Mouse (Mus musculus): ENCODE data around the gene Fam241a.

The Fam241a gene

GRCm38 (mm10) chr3:127875059-127875458, 21.1 kb downstream of the Fam241a start:
- DNase-seq (ENCODE audit: low spot score) = no peak

GRCm38 (mm10) chr3:127874254-127874883, 21.8 kb downstream of the Fam241a start:
- DNase-seq (ENCODE audit: low spot score) = no peak

- DNase-seq (ENCODE audit: low spot score) = no peak
Observed at GRCm38 (mm10) chr3:127871575-127871974, 24.5 kb downstream of the Fam241a start.

DNA sequence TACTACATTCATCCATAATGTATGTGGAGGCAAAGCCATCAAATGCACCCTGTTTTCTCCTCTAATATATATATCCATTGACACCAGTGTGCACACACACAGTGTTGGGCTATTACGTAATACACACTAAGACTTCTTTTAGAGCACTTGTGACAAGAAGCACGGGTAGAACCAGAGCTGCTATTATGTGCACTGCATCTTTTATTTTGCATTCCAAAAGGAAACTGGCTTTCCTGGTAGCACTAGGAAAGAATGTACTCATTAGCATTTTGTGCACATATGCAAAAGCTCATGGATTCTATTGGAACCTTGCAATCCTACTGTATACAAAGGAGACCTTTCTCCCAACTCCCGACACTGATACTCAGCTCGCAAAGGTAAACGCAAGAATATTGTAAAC, 27.2 kb downstream of the Fam241a start:
- no peak for DNase-seq (ENCODE audit: low spot score)

DNA sequence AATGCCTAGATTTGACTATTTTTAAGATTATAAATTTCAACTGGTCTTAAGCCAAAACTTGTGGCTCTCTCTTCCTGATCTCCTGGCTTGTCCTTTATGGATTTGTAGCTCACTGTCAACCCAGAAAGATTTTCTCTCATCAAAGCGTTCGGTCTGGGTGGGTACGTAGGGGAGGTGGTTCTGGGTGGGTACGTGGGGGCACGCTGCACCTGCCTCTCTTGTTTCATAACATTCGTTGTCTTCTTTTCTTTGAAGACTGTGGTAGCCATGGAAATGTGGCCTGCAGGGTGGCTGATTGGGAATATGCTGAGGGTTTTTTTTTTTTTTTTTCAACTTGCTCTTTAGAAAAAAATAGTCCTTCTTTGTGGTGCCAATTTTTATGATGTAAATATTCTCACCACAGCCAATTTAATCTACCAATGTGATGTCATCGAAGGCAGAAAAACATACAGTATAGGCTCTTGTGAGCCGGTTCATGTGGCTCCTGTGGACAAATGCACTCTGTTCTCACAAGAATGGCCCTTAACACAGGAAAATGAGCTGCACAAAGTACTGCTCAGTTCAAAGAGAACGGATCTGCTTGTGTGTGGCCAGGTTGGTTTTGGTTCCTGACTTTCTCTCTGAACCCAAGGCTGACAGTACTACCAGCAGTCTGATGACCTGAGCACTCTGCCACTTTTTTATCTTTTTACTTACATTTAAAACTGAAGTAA, 27.9 kb downstream of the Fam241a start:
- no peak for DNase-seq (ENCODE audit: low spot score)

- no peak for DNase-seq (ENCODE audit: low spot score)
Observed at GRCm38 (mm10) chr3:127864242-127864641, 31.9 kb downstream of the Fam241a start.

GRCm38 (mm10) chr3:127863571-127863970, 32.6 kb downstream of the Fam241a start:
- no peak for DNase-seq (ENCODE audit: low spot score)

- no peak for DNase-seq (ENCODE audit: low spot score)
Observed at GRCm38 (mm10) chr3:127862479-127862878, 33.6 kb downstream of the Fam241a start.

DNA sequence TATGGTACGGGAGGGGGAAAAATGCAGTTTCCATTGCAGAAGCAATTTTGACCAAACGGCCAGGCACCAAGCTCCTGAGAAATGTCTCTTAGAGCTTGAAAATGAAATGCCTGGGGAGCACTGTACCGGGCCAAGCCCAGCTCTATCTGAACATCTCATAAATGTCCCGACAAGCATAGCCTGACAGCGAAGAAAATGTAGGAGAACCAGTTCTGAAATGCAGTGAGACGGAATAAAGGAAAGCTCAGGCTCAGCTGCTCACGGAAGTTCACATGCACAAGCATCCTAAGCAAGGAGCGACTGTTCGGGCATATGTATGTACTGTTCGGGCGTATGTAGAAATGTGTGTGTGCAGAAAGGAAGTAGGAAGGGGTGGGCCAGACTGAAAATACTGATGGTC, 34.8 kb downstream of the Fam241a start:
- DNase-seq (ENCODE audit: low spot score) = no peak

- peak; percentile 42 for DNase-seq (ENCODE audit: low spot score)
Observed at GRCm38 (mm10) chr3:127853431-127854206, 42.5 kb downstream of the Fam241a start.

DNA sequence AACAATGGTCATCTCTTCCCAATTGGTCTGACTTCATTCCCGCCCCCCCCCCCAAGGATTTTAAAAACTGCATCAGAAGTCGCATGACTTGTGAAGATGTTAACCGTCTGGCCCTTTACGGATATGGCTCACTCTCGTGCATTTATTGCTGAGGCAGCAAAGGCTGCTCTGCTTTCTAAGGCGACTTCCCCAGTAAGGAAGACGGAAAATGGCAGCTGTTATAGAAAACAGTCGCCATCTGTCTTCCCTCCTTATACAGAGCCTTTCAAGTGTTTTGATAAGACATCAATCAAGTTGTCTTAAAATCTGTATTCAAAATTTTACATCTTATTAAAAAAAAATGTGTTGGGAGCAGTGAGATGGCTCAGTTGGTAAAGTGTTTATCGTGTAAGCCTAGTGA, 43.4 kb downstream of the Fam241a start:
- DNase-seq (ENCODE audit: low spot score) = no peak

- DNase-seq (ENCODE audit: low spot score) = no peak
Observed at GRCm38 (mm10) chr3:127850776-127851646, 45.1 kb downstream of the Fam241a start.

GRCm38 (mm10) chr3:127849922-127850321, 46.2 kb downstream of the Fam241a start:
- no peak for DNase-seq (ENCODE audit: low spot score)

- DNase-seq (ENCODE audit: low spot score) = no peak
Observed at GRCm38 (mm10) chr3:127848088-127848808, 47.9 kb downstream of the Fam241a start.

GRCm38 (mm10) chr3:127843941-127844327, 52.2 kb downstream of the Fam241a start:
- DNase-seq (ENCODE audit: low spot score) = no peak

DNA sequence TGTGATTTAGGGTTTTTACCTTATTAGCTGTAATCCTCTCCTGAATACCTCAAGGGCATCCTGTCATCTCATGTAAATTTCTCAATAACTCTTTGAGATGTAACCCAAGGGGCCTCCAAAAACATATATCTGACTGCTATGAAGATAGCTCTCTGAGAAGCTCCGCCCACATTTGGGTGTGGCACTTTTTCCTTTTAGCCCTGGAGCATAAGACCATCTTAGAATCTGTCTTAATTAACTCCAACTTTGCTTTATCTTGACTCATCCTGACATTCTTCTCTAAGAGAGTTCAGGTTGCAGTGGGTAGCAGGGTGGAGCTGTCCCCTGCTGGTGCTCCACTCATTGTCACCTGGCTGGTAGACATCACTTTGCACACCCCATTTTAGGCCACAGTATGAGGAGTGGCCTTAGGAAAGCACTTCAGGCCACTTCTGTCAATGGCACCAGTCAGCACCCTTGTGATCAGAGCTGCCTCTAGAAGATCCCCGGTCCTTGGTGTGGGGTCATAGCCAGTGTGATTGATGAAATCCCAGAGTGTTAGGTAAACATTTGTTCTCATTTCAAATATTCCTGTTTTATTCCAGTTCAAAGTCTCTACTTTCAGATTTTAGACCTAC, 52.7 kb downstream of the Fam241a start:
- no peak for DNase-seq (ENCODE audit: low spot score)

DNA sequence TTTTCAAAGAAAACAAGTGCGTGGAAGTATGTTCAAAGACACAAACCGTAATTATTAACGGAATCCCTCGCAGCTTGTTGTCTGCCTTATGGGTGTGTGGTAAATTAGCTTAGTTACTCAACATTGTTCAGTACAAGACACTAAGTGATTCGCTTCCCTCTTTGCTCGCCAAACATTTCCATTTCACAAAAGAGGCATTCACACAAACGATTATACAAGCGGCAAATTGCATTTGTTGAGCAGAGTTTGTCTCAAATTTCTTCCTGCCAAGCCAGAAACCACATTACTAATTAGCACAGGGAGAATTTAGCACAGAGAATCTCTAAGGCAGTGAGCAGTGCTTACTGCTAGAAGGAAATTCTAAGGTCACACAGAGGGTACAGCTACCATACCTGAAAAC, 54.2 kb downstream of the Fam241a start:
- no peak for DNase-seq (ENCODE audit: low spot score)

GRCm38 (mm10) chr3:127837972-127838644, 58.0 kb downstream of the Fam241a start:
- DNase-seq (ENCODE audit: low spot score) = no peak

DNA sequence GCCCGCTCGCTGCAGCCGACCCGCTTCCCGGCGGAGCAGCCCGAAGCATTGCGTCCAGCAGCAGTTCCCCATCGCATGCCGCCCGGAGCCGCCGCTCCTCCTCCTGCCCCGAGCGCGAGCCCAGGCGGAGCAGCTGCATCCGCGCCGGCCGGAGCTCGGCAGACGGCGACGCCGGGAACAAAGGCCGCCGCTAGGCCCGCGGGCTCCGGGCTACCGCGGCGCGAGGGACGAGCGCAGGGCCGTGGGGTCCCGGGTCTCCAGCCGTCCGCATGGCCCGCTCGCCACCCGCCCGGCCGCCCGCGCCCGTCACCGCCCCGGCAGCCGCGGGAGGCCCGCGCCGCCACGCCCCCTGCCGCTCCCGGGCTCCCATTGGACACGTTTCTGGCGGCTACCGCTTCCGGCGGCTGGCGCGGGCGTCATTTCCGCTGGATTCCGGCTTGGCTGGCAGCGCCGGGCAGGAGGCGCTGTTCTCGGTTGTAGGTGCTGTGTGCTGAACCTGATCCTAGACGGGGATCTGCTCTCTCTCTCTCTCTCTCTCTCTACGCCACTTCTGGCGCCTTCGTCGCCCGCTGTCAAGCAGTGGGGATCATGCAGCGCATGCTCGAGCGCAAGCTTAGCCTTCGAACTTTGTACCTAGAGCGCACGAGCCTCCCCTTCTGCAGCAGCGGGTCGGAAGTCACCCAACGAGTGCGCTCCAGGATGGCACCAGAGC, 58.8 kb downstream of the Fam241a start, which contains the start of gene Ap1ar:
Gene Ap1ar (minus strand): TSS at position 370 of the 712 bp plus-strand sequence.
- peak; percentile 90 for DNase-seq (ENCODE audit: low spot score)

GRCm38 (mm10) chr3:127836798-127837153, 59.3 kb downstream of the Fam241a start:
- DNase-seq (ENCODE audit: low spot score) = no peak

All from layer of hippocampus, adult 9-10 months (tissue).